Mouse (Mus musculus) lung, embryonic 16.5 days (tissue): ENCODE data around the gene Ube2t. TPM values are rescaled to one million over a fixed set of nuclear protein-coding genes. Genes with fewer than 3 reads are reported as not detected.

Experiments
- ATAC-seq: fragments of 200-750 bp; cut with Nextera tagmentation; 2 replicates; pipeline ENCODE4 v1.8.0; 2017; ENCODE audit warnings: low read depth, mild to moderate bottlenecking, moderate library complexity
- H3K27ac ChIP-seq: fragments of 300-500 bp; sonication (generic); 2 replicates; pipeline ENCODE4 v1.5.1; 2014; ENCODE audit warnings: mild to moderate bottlenecking, control low read depth, low read length
- H3K27me3 ChIP-seq: fragments of 300-500 bp; sonication (generic); 2 replicates; pipeline ENCODE4 v1.6.1; 2014; ENCODE audit warnings: low read depth, low read length, mixed read lengths; ENCODE audit not compliant: control insufficient read depth, insufficient read depth
- H3K36me3 ChIP-seq: fragments of 300-500 bp; sonication (generic); 2 replicates; pipeline ENCODE4 v1.6.1; 2014; ENCODE audit warnings: low read length; ENCODE audit not compliant: control insufficient read depth, insufficient read depth
- H3K4me1 ChIP-seq: fragments of 300-500 bp; sonication (generic); replicated peaks from 2 replicates; pipeline ENCODE4 v1.6.1; 2014; ENCODE audit warnings: low read length, mixed read lengths; ENCODE audit not compliant: control insufficient read depth, insufficient read depth
- H3K4me2 ChIP-seq: fragments of 300-500 bp; sonication (generic); 2 replicates; pipeline ENCODE4 v1.6.1; 2014; ENCODE audit warnings: low read depth, low read length, control low read depth
- H3K4me3 ChIP-seq: fragments of 300-500 bp; sonication (generic); 2 replicates; pipeline ENCODE4 v1.5.1; 2014; ENCODE audit warnings: mild to moderate bottlenecking, low read length, control low read depth
- H3K9ac ChIP-seq: fragments of 300-500 bp; sonication (generic); 2 replicates; pipeline ENCODE4 v1.6.1; 2014; ENCODE audit warnings: low read length, control low read depth
- H3K9me3 ChIP-seq: fragments of 300-500 bp; sonication (generic); 2 replicates; pipeline ENCODE4 v1.6.1; 2016; ENCODE audit warnings: low read length; ENCODE audit not compliant: control insufficient read depth
- WGBS: fragments of 180-500 bp; shearing (Covaris S2); extraction: QIAGEN DNeasy Blood & Tissue Kit; methylation state at CpG from one replicate; pipeline ENCODE4 v1.1.7; 2014; 5-methylcytosine and 5-hydroxymethylcytosine counted together
- polyA plus RNA-seq: library from polyadenylated mRNA; unstranded; fragments of >200 nt; fragmentation: Nextera tagmentation; extraction: Ambion mirVana; gene quantifications from 2 replicates; pipeline ENCODE4 v1.2.1, GENCODE M21; 2015

Gene Ube2t
- polyA plus RNA-seq, 1 experiment from 2014 or later, result 41.8 TPM

- no peaks in the 10 kb centered on the region for H3K9me3 ChIP-seq
- WGBS, result 10% methylated on average over 14 of the region's 14 CpGs
- peak overlapping the region; percentile 54 for H3K9ac ChIP-seq
- H3K4me1 ChIP-seq, result peaks cover 9% of the 10 kb centered on the region
- H3K27ac ChIP-seq, result no peak overlapping the region
- H3K4me2 ChIP-seq, result peak overlapping the region; percentile 84
- H3K27me3 ChIP-seq, result peaks cover 30% of the 10 kb centered on the region
- H3K36me3 ChIP-seq, result no peaks in the 10 kb centered on the region
- peak overlapping the region; percentile 45 for H3K4me3 ChIP-seq
- ATAC-seq, result peak; percentile 27
These were observed 25.6 kb downstream of the Ube2t start for GRCm38 (mm10) chr1:134987962-134988341.

- 7% methylated on average over 7 of the region's 7 CpGs for WGBS
- peaks cover 9% of the 10 kb centered on the region for H3K4me1 ChIP-seq
- H3K36me3 ChIP-seq, result no peaks in the 10 kb centered on the region
- H3K27ac ChIP-seq, result no peak overlapping the region
- ATAC-seq, result no peak
- no peak overlapping the region for H3K4me3 ChIP-seq
- H3K9me3 ChIP-seq, result no peaks in the 10 kb centered on the region
- H3K4me2 ChIP-seq, result no peak overlapping the region
- no peak overlapping the region for H3K9ac ChIP-seq
- H3K27me3 ChIP-seq, result peaks cover 36% of the 10 kb centered on the region
These were observed 27.0 kb downstream of the Ube2t start for GRCm38 (mm10) chr1:134989372-134989771.

- no peak for ATAC-seq
- Histone ChIP-seq H3K4me2 (no peak overlapping the region), H3K27me3 (peaks cover 43% of the 10 kb centered on the region), H3K36me3 (no peaks in the 10 kb centered on the region), H3K9me3 (no peaks in the 10 kb centered on the region), H3K9ac (no peak overlapping the region), H3K27ac (no peak overlapping the region), H3K4me1 (peaks cover 9% of the 10 kb centered on the region), H3K4me3 (no peak overlapping the region)
- 29% methylated on average over 8 of the region's 8 CpGs for WGBS
These were observed 29.8 kb downstream of the Ube2t start for GRCm38 (mm10) chr1:134992046-134992645.

GRCm38 (mm10) chr1:134994739-134995138 lies 32.4 kb downstream of the Ube2t start:
- no peak overlapping the region for H3K4me2 ChIP-seq
- no peaks in the 10 kb centered on the region for H3K9me3 ChIP-seq
- 59% methylated on average over 3 of the region's 3 CpGs for WGBS
- H3K27ac ChIP-seq, result no peak overlapping the region
- peaks cover 34% of the 10 kb centered on the region for H3K27me3 ChIP-seq
- no peak overlapping the region for H3K9ac ChIP-seq
- no peak overlapping the region for H3K4me3 ChIP-seq
- peak; percentile 56; the same call in 1 of the 2 replicates for ATAC-seq
- H3K4me1 ChIP-seq, result no peaks in the 10 kb centered on the region
- no peaks in the 10 kb centered on the region for H3K36me3 ChIP-seq

DNA sequence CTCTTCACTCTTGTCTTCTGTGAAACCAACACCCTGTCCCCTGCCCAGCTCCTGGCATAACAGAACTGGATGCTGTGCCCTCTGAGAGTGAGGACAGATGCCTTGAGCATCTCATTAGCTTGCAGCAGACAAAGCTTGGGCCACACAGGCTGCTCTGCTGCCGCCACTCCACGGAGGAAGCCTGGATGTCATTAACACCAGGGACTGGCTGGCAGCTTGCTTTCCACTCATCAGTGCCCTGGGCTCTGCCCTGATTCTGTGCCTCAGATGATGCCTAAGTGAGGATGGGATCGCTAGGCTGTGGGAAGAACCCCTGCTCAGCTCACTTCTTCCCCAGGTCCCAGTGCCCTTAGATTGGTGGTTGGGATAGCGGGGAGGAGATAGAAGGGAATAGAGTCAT lies 33.1 kb downstream of the Ube2t start:
- 64% methylated on average over 4 of the region's 4 CpGs for WGBS
- H3K4me1 ChIP-seq, result no peaks in the 10 kb centered on the region

GRCm38 (mm10) chr1:134995954-134996353 lies 33.6 kb downstream of the Ube2t start:
- no peaks in the 10 kb centered on the region for H3K36me3 ChIP-seq
- no peak overlapping the region for H3K27ac ChIP-seq
- WGBS, result 14% methylated on average over 1 of the region's 1 CpGs
- H3K4me3 ChIP-seq, result no peak overlapping the region
- no peaks in the 10 kb centered on the region for H3K9me3 ChIP-seq
- H3K4me2 ChIP-seq, result no peak overlapping the region
- H3K27me3 ChIP-seq, result peaks cover 26% of the 10 kb centered on the region
- H3K9ac ChIP-seq, result no peak overlapping the region
- no peaks in the 10 kb centered on the region for H3K4me1 ChIP-seq
- no peak for ATAC-seq

More for the DNA sequence above, 33.1 kb downstream of the Ube2t start:
- Histone ChIP-seq H3K9me3 (no peaks in the 10 kb centered on the region), H3K9ac (no peak overlapping the region), H3K27ac (no peak overlapping the region), H3K36me3 (no peaks in the 10 kb centered on the region), H3K27me3 (peaks cover 28% of the 10 kb centered on the region), H3K4me3 (no peak overlapping the region), H3K4me2 (no peak overlapping the region)
- no peak for ATAC-seq

DNA sequence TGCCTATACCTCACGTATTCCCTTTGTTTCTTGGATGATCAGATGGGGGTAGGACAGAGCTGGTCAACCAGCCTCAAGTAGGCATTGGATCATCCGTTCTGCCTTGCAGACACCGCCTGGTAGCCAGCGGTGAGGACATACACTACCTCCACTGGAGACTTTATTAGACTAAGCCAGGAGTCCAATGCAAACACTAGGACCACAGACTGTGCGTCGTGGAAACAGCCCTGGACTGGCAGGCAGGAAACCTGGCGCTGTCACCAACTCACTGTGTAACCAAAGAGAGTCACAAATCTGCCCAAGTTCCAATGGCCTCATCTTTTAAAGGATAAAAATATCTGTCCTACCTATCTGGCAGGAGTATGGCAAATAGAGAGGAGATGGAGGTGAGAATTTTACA lies 34.1 kb downstream of the Ube2t start:
- Histone ChIP-seq H3K36me3 (no peaks in the 10 kb centered on the region), H3K9ac (no peak overlapping the region), H3K27ac (no peak overlapping the region), H3K27me3 (peaks cover 24% of the 10 kb centered on the region), H3K4me1 (no peaks in the 10 kb centered on the region), H3K9me3 (no peaks in the 10 kb centered on the region), H3K4me3 (no peak overlapping the region), H3K4me2 (no peak overlapping the region)
- ATAC-seq, result no peak; the same call in 1 of the 2 replicates
- WGBS, result 73% methylated on average over 7 of the region's 7 CpGs

DNA sequence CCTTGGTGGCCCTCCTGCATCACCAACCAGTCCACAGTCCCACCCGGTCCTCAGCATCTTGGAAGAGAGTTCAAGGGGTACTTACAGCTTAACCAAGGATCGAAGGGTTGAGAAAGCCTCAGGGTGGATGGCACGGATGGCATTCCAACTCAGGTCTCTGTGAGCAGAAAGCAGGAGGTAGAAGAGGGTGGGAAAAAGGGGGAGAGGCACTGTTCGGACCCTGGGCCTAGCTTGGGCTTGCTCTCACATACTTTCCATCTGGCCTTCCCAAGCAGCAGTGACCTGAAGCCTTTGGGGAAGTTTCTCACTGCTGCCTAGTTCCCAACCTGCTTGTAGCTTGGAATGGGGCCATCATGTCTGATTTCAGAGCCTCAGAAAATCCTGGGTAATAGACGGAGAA lies 35.2 kb downstream of the Ube2t start:
- Histone ChIP-seq H3K4me1 (no peaks in the 10 kb centered on the region), H3K9ac (no peak overlapping the region), H3K4me2 (no peak overlapping the region), H3K27ac (no peak overlapping the region), H3K27me3 (peaks cover 19% of the 10 kb centered on the region), H3K36me3 (no peaks in the 10 kb centered on the region), H3K9me3 (no peaks in the 10 kb centered on the region), H3K4me3 (no peak overlapping the region)
- no peak for ATAC-seq
- 61% methylated on average over 5 of the region's 5 CpGs for WGBS

- peaks cover 19% of the 10 kb centered on the region for H3K27me3 ChIP-seq
- H3K9me3 ChIP-seq, result no peaks in the 10 kb centered on the region
- H3K27ac ChIP-seq, result no peak overlapping the region
- H3K9ac ChIP-seq, result no peak overlapping the region
- no peaks in the 10 kb centered on the region for H3K36me3 ChIP-seq
- H3K4me1 ChIP-seq, result no peaks in the 10 kb centered on the region
- ATAC-seq, result no peak
- no peak overlapping the region for H3K4me3 ChIP-seq
- H3K4me2 ChIP-seq, result no peak overlapping the region
- WGBS, result 74% methylated on average over 8 of the region's 8 CpGs
These were observed 35.9 kb downstream of the Ube2t start for GRCm38 (mm10) chr1:134998231-134998630.

DNA sequence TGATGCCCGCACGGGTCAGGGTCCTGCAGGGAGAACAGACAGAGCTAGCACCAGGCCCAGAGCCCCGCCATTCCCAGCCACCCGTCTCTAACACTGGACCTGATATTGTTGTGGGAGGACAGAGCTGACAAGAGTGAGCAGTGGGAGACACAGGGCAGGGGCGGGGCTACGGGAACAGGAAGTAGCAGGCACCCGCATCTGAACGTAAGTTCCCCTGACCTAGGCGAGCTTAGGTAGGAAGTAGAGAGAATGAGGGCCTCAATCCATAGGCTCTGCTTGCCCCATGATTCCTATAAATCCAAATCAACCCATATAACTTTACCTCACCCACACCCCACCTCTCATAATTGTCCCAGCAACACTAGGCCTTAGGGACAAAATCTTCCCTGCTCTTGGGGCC lies 38.2 kb downstream of the Ube2t start:
- H3K27ac ChIP-seq, result no peak overlapping the region
- H3K9ac ChIP-seq, result no peak overlapping the region
- H3K4me3 ChIP-seq, result no peak overlapping the region
- H3K9me3 ChIP-seq, result no peaks in the 10 kb centered on the region
- ATAC-seq, result no peak
- WGBS, result 82% methylated on average over 9 of the region's 9 CpGs
- H3K36me3 ChIP-seq, result no peaks in the 10 kb centered on the region
- H3K4me2 ChIP-seq, result no peak overlapping the region
- peaks cover 13% of the 10 kb centered on the region for H3K27me3 ChIP-seq
- no peaks in the 10 kb centered on the region for H3K4me1 ChIP-seq
